Mouse (Mus musculus) forebrain, embryonic 12.5 days (tissue): ENCODE measurements at regions not wholly inside any gene's neighbourhood (a gene's known extent, or its start where the extent isn't known, plus 50 kb on each side); places are given as distances from the start of the nearest gene placed in this dataset.

Source experiments
- ATAC-seq: fragments of 200-750 bp; cut with Nextera tagmentation; 2 replicates; pipeline ENCODE4 v1.8.0; 2017; ENCODE audit warnings: moderate TSS enrichment; ENCODE audit not compliant: low FRiP score
- H3K27ac ChIP-seq: fragments of 300-500 bp; sonication (generic); 2 replicates; pipeline ENCODE4 v1.5.1; 2016; ENCODE audit warnings: mild to moderate bottlenecking
- H3K27me3 ChIP-seq: fragments of 300-500 bp; sonication (generic); 2 replicates; pipeline ENCODE4 v1.6.1; 2016; ENCODE audit warnings: mild to moderate bottlenecking
- H3K36me3 ChIP-seq: fragments of 300-500 bp; sonication (generic); replicated peaks from 2 replicates; pipeline ENCODE4 v1.6.1; 2016; ENCODE audit warnings: mild to moderate bottlenecking
- H3K4me1 ChIP-seq: fragments of 300-500 bp; sonication (generic); 2 replicates; pipeline ENCODE4 v1.6.1; 2016
- H3K4me2 ChIP-seq: fragments of 300-500 bp; sonication (generic); 2 replicates; pipeline ENCODE4 v1.6.1; 2016; ENCODE audit warnings: mild to moderate bottlenecking, moderate library complexity
- H3K4me3 ChIP-seq: fragments of 300-500 bp; sonication (generic); replicated peaks from 2 replicates; pipeline ENCODE4 v1.5.1; 2016; ENCODE audit warnings: mild to moderate bottlenecking
- H3K9ac ChIP-seq: fragments of 300-500 bp; sonication (generic); 2 replicates; pipeline ENCODE4 v1.6.1; 2016; ENCODE audit warnings: mild to moderate bottlenecking
- H3K9me3 ChIP-seq: fragments of 300-500 bp; sonication (generic); 2 replicates; pipeline ENCODE4 v1.6.1; 2016
- WGBS: fragments of 180-500 bp; shearing (Covaris S2); methylation state at CpG from one replicate; pipeline ENCODE4 v1.1.7; 2016; 5-methylcytosine and 5-hydroxymethylcytosine counted together

GRCm38 (mm10) chr13:39566491-39566890, 605.8 kb upstream of the Slc35b3 start:
- Histone ChIP-seq H3K9ac (no peak overlapping the region), H3K4me3 (no peak overlapping the region), H3K4me2 (no peak overlapping the region), H3K36me3 (no peaks in the 10 kb centered on the region), H3K27ac (no peak overlapping the region), H3K9me3 (no peaks in the 10 kb centered on the region), H3K4me1 (no peaks in the 10 kb centered on the region), H3K27me3 (no peaks in the 10 kb centered on the region)
- 89% methylated on average over 2 of the region's 2 CpGs for WGBS
- ATAC-seq, result no peak

DNA sequence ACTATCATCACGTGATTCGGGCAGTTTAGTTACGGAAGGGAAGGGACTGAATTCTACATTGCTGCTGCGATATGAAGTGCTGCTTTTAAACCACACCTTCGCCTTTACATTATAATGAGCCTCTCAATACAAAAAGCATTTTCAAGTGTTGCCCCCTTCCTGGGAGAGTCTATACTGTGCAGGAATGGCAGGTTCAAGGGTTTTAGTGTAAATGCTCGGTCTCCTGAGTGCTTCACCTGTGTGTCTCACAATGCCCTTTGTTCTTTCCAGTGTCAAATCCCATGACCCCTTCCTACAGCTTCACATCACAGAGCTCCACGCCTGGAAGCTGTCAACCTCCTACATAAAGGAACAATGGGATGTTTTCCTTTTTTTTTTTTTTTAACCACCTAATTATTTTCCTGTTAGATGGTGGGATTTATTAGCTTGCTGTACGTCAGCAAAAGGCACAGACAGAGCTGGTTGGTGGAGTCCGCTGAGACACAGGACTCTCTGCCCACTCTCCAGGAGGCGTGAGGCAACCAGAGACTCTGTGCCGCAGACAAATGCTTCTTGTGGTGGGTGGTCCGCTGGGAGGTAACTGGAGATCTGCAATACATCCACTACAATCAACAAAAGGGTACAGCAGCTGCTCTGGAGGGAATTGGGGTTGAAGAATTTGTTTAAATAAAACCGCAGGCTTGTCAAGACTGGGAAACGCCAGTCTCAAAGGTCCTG, 577.2 kb upstream of the Slc35b3 start:
- peaks cover 7% of the 10 kb centered on the region; the same call in 1 of the 2 replicates for H3K4me1 ChIP-seq
- no peak overlapping the region for H3K9ac ChIP-seq
- H3K9me3 ChIP-seq, result no peaks in the 10 kb centered on the region
- H3K36me3 ChIP-seq, result no peaks in the 10 kb centered on the region
- WGBS, result 33% methylated on average over 14 of the region's 14 CpGs
- H3K4me3 ChIP-seq, result no peak overlapping the region
- no peak overlapping the region for H3K4me2 ChIP-seq
- no peak for ATAC-seq
- H3K27me3 ChIP-seq, result peaks cover 10% of the 10 kb centered on the region
- H3K27ac ChIP-seq, result no peak overlapping the region

DNA sequence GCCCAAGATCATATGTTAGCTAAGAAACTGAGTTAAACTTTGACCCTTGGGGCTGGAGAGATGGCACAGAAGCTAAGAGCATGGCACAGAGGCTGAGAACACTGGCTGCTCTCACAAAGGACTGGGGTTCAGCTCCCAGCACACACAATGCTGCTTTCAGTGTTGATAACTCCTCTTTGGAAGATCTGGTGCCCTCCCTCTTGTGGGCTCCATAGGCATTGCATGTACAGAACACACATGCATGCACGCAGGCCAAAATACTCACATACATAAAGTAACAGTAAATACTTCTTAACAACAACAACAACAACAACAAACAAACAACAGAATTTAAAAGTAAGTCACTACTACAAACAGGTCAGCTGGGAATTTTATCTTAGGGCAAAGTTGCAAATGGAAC, 565.8 kb upstream of the Slc35b3 start:
- 100% methylated on average over 1 of the region's 1 CpGs for WGBS
- no peak overlapping the region for H3K4me2 ChIP-seq

GRCm38 (mm10) chr13:39523856-39524301, 563.2 kb upstream of the Slc35b3 start:
- 0 out of 2 replicates have a peak overlapping the region, but pooled peaks have one; percentile 53 for H3K27ac ChIP-seq
- no peaks in the 10 kb centered on the region for H3K9me3 ChIP-seq
- H3K27me3 ChIP-seq, result peaks cover 48% of the 10 kb centered on the region
- ATAC-seq, result peak; percentile 94
- no peaks in the 10 kb centered on the region for H3K36me3 ChIP-seq
- H3K4me2 ChIP-seq, result peak overlapping the region; percentile 39
- 5% methylated on average over 9 of the region's 9 CpGs for WGBS
- H3K4me1 ChIP-seq, result peaks cover 18% of the 10 kb centered on the region
- H3K9ac ChIP-seq, result no peak overlapping the region
- H3K4me3 ChIP-seq, result no peak overlapping the region; the same call in 1 of the 2 replicates

More for the DNA sequence above, 565.8 kb upstream of the Slc35b3 start:
- Histone ChIP-seq H3K9me3 (no peaks in the 10 kb centered on the region), H3K9ac (no peak overlapping the region), H3K4me1 (peaks cover 18% of the 10 kb centered on the region), H3K27ac (no peak overlapping the region), H3K36me3 (no peaks in the 10 kb centered on the region), H3K4me3 (no peak overlapping the region), H3K27me3 (peaks cover 44% of the 10 kb centered on the region)
- no peak for ATAC-seq

DNA sequence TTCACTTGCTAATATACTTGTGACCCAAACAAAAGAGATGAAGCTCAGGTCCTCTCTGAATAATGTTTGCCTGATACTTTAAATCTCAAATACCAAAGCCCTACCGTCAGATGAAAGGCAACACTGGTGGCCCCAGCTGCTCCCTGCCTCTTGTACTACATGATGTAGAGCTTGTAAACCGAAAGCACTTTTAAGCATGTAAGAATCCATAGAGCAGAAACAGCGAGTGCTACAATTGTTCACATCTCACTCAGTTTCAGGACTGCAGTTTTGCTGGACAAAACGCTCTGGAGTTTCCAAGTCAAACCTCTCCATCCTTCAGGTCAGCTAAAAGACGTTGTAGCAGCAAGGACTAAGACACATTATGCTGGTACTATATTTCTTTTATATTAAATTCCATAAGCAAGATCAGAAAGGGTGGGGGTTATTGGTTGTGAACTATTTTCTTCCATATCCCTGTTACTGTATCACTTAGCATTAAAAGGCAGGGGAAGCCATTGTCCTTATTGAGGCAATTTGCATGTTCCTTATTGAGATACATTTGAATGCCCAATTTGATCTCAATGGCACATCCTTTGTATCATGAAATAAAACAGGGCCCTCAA, 562.7 kb upstream of the Slc35b3 start:
- H3K4me3 ChIP-seq, result no peak overlapping the region
- H3K27ac ChIP-seq, result no peak overlapping the region
- no peaks in the 10 kb centered on the region for H3K9me3 ChIP-seq
- H3K27me3 ChIP-seq, result peaks cover 45% of the 10 kb centered on the region
- H3K4me2 ChIP-seq, result peak overlapping the region; percentile 39
- WGBS, result 14% methylated on average over 5 of the region's 5 CpGs
- H3K9ac ChIP-seq, result no peak overlapping the region
- H3K36me3 ChIP-seq, result no peaks in the 10 kb centered on the region
- H3K4me1 ChIP-seq, result peaks cover 18% of the 10 kb centered on the region
- peak; percentile 16 for ATAC-seq

- H3K4me2 ChIP-seq, result no peak overlapping the region
- WGBS, result 95% methylated on average over 9 of the region's 9 CpGs
- no peak for ATAC-seq
- H3K36me3 ChIP-seq, result no peaks in the 10 kb centered on the region
- H3K9me3 ChIP-seq, result no peaks in the 10 kb centered on the region
- H3K27me3 ChIP-seq, result peaks cover 42% of the 10 kb centered on the region
- no peak overlapping the region for H3K9ac ChIP-seq
- peaks cover 18% of the 10 kb centered on the region for H3K4me1 ChIP-seq
- H3K27ac ChIP-seq, result no peak overlapping the region
- no peak overlapping the region for H3K4me3 ChIP-seq
These were observed 560.2 kb upstream of the Slc35b3 start for GRCm38 (mm10) chr13:39520846-39521245.

- H3K36me3 ChIP-seq, result no peaks in the 10 kb centered on the region
- no peaks in the 10 kb centered on the region for H3K9me3 ChIP-seq
- H3K27me3 ChIP-seq, result peaks cover 36% of the 10 kb centered on the region
- ATAC-seq, result no peak
- WGBS, result 69% methylated on average over 8 of the region's 8 CpGs
- H3K4me1 ChIP-seq, result no peaks in the 10 kb centered on the region
- H3K4me2 ChIP-seq, result no peak overlapping the region
- no peak overlapping the region for H3K4me3 ChIP-seq
- no peak overlapping the region for H3K27ac ChIP-seq
- no peak overlapping the region for H3K9ac ChIP-seq
These were observed 555.4 kb upstream of the Slc35b3 start for GRCm38 (mm10) chr13:39516106-39516505.

- H3K36me3 ChIP-seq, result no peaks in the 10 kb centered on the region
- ATAC-seq, result no peak
- WGBS, result 77% methylated on average over 7 of the region's 7 CpGs
These were observed 529.1 kb upstream of the Slc35b3 start for GRCm38 (mm10) chr13:39489806-39490205.

DNA sequence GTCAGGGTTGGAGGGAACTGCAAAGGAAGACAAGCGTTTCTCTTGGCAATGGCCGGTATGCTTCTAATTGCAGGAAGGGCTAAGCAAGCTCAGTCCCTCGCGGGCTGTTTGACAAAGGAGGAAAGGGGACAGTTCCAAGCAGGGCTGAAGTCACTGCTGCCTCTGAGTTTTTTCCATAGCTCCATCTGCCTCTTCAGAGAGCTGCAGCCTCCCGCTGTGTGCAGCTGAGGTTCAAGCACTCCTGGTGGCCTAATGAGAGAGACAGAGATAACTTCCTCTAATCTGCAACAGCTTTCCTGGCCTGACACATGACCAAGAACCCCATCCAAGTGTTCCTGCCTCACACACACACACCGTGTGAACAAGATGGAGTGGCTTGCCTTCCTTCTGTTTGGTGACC, 511.9 kb upstream of the Slc35b3 start:
- Histone ChIP-seq H3K27ac (no peak overlapping the region), H3K9ac (no peak overlapping the region), H3K36me3 (no peaks in the 10 kb centered on the region), H3K4me3 (no peak overlapping the region), H3K4me1 (no peaks in the 10 kb centered on the region), H3K4me2 (no peak overlapping the region), H3K27me3 (no peaks in the 10 kb centered on the region), H3K9me3 (no peaks in the 10 kb centered on the region)
- WGBS, result 70% methylated on average over 6 of the region's 6 CpGs
- no peak for ATAC-seq

More at GRCm38 (mm10) chr13:39489806-39490205, 529.1 kb upstream of the Slc35b3 start:
- Histone ChIP-seq H3K9me3 (no peaks in the 10 kb centered on the region), H3K27me3 (no peaks in the 10 kb centered on the region), H3K27ac (no peak overlapping the region), H3K4me1 (no peaks in the 10 kb centered on the region), H3K4me3 (no peak overlapping the region), H3K9ac (no peak overlapping the region), H3K4me2 (no peak overlapping the region)

DNA sequence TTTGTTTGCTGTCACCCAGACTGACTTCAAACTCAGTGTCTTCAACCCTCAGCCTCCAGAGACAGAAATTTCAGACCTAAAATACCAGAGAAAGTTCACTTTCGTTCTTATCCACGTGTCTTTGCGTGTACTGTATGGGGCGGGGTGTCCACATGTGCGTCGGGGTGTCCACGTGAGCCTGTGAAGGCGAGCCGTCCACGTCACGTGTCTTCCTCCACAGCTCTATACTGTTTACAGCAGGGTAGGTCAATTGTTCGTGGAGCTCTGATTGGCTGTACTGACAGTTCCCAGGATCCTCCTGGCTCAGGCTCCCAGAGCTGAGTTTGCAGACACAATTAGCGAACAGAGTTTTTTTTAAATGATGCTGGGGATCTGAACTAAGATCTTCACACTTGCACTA, 481.1 kb upstream of the Slc35b3 start:
- no peaks in the 10 kb centered on the region for H3K36me3 ChIP-seq
- no peak overlapping the region for H3K4me2 ChIP-seq
- H3K4me3 ChIP-seq, result no peak overlapping the region
- H3K9me3 ChIP-seq, result no peaks in the 10 kb centered on the region
- ATAC-seq, result no peak
- no peaks in the 10 kb centered on the region for H3K4me1 ChIP-seq
- WGBS, result 88% methylated on average over 13 of the region's 13 CpGs
- no peak overlapping the region for H3K9ac ChIP-seq
- peaks cover 28% of the 10 kb centered on the region; the same call in 1 of the 2 replicates for H3K27me3 ChIP-seq
- H3K27ac ChIP-seq, result no peak overlapping the region

DNA sequence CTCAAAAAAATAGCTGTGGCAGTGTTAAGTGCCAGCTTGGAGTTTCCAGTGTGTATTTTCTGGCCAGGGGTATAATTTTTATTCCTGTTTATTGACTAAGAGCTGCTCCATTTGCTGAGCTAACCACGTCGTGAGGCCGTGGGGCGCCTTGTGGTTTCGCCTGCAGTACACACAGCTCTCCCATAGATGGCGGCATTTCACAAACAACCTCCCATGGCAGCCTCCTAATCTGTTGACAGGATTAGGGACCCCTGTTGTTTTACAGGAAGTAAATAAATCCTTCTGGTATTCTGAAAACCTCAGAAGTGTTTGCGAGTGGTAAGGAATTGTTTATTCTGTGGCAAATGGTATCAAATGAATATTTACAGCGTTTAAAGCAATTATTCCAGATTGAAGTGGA, 480.2 kb upstream of the Slc35b3 start:
- WGBS, result 23% methylated on average over 8 of the region's 8 CpGs
- Histone ChIP-seq H3K27ac (no peak overlapping the region), H3K9ac (no peak overlapping the region), H3K4me2 (no peak overlapping the region), H3K36me3 (no peaks in the 10 kb centered on the region), H3K4me3 (no peak overlapping the region), H3K27me3 (peaks cover 28% of the 10 kb centered on the region; the same call in 1 of the 2 replicates), H3K9me3 (no peaks in the 10 kb centered on the region), H3K4me1 (no peaks in the 10 kb centered on the region)
- peak; percentile 49; the same call in 1 of the 2 replicates for ATAC-seq

- no peak overlapping the region for H3K27ac ChIP-seq
- peaks cover 28% of the 10 kb centered on the region; the same call in 1 of the 2 replicates for H3K27me3 ChIP-seq
- H3K4me3 ChIP-seq, result no peak overlapping the region
- 94% methylated on average over 10 of the region's 10 CpGs for WGBS
- H3K9me3 ChIP-seq, result no peaks in the 10 kb centered on the region
- H3K4me1 ChIP-seq, result no peaks in the 10 kb centered on the region
- H3K4me2 ChIP-seq, result no peak overlapping the region
- no peak for ATAC-seq
- no peak overlapping the region for H3K9ac ChIP-seq
- no peaks in the 10 kb centered on the region for H3K36me3 ChIP-seq
These were observed 479.7 kb upstream of the Slc35b3 start for GRCm38 (mm10) chr13:39440336-39440735.

GRCm38 (mm10) chr13:39427996-39428395, 467.3 kb upstream of the Slc35b3 start:
- Histone ChIP-seq H3K36me3 (no peaks in the 10 kb centered on the region), H3K4me2 (no peak overlapping the region), H3K4me1 (no peaks in the 10 kb centered on the region), H3K9ac (no peak overlapping the region), H3K9me3 (no peaks in the 10 kb centered on the region), H3K27me3 (no peaks in the 10 kb centered on the region), H3K4me3 (no peak overlapping the region), H3K27ac (no peak overlapping the region)
- no peak for ATAC-seq
- 84% methylated on average over 3 of the region's 3 CpGs for WGBS
